Mouse (Mus musculus): ENCODE measurements around the gene Ckmt1.
A peak's percentile ranks its signal among the peaks of the same experiment; 100 is the strongest.
"Not testable (repeated sequence)": the region's sequence is repeated elsewhere in the genome, so short reads cannot be mapped to it uniquely, and the experiment has no call there.

Gene Ckmt1

DNA sequence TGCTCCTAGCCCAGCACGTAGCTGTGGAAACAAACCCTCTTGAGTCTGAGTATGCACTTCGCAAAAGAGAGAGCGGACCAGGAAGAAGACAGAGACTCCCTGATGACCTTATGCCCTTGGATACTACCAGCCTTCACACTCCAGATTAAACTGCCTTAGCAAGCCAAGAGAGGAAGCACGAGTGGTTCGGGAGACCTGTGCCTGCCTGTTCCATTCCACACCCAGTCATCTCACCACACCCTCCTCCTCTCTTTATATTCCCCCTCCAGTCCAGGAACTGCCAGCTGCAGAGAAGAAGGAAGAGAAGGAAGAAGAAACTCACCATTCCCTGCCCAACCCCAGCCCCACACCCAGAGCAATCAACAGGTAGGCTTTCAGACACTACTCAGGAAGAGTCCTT, at the start of gene Ckmt1:
Gene Ckmt1 (plus strand): TSS at position 221 of the 400 bp plus-strand sequence.
- no peak for DNase-seq (ENCODE audit: low spot score)

DNA sequence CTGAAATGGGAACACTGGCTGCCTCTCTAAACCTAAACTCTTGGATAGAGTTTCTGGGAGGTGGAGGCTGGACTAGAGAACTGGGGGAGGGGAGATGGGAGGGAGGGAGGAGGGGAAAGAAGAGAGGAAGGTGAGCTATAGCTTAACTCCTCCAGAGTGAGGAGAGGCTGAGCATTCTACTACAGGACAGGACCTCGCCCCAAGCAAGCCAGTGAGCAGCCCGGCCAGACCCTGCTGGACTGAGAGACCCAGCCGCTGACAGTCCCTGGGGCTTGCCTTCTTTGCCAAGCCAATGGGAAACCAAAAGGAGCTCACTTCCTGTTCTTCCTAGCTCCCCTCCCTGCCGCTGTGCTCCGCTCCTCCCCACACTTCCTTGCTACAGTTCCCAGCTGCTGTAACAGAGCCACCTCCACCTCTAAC, 48.5 kb upstream of the Ckmt1 start:
- DNase-seq (ENCODE audit: low spot score) = no peak

DNA sequence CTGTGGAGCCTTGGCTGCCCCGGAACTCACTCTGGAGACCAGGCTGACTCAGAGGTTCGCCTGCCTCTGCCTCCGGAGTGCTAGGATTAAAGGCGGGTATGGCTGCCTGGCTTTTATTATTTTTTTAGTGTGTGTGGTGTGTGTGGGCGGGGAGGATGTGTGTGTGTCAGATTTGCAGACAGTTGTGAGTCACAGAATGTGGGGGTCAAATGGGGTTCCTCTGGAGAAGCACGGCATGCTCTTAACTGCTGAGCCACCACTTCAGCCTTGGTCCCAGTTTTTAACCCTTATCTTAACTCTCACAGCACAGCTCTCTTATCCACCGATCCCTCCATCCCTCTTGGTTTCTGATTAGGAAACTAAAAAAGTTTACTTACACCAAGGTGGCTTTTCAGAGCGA, 41.2 kb upstream of the Ckmt1 start:
- DNase-seq (ENCODE audit: low spot score) = no peak

DNA sequence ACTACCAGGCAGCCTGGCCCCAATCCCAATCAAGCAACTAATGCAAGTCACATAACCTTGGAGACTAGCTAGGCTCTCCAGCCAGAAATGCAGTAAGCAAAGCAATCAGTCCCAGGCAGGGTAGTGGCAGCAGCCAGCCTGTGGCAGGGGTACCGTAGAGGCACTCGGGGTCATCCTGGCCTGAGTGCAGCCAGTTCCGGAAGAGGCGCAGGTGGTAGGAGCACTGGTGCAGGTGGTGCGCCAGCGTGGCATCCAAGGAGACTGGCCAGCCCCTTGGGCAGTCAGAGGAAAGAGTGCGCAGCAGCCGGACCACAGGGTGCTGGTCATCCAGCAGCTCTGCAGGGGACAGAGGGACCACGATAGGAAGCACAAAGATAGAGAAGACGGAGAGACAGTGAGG, 34.5 kb upstream of the Ckmt1 start:
- DNase-seq (ENCODE audit: low spot score) = no peak

DNA sequence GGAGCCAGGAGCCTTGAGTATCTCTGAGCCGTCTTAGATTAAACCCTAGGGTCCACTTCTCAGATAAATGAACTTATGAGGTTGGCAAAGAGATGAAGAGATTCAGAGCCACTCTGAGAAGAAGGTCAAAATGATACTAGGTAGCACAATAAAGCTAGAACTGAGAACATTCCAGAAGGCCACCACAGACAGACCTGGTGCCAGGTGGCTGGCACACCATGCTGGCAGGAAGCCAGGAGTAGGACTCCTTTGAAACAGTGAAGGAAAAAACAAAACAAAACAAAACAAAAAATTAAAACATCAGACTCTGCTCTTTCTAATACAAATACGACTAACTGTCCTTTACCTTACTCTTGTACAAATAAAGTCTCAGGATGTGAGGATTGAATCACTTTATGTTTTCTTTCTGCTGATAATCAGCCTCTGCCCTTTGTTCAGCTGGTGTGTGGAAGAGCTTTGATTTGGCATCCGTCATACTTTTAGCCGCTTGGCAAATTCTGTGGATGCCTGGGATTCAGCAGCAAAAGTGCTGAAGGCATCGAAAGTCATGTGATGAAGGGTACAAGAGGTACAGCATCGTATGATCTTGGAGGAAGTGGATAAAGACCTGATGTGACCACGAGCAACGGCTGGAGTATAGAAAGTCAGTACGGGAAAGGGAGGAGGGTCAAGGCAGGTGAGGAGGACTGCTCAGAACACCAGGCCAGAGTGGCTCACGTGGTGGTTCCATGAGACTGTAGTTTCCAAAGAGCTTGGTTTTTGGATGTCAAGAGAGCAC, 33.6 kb upstream of the Ckmt1 start:
- no peak for DNase-seq (ENCODE audit: low spot score)

DNA sequence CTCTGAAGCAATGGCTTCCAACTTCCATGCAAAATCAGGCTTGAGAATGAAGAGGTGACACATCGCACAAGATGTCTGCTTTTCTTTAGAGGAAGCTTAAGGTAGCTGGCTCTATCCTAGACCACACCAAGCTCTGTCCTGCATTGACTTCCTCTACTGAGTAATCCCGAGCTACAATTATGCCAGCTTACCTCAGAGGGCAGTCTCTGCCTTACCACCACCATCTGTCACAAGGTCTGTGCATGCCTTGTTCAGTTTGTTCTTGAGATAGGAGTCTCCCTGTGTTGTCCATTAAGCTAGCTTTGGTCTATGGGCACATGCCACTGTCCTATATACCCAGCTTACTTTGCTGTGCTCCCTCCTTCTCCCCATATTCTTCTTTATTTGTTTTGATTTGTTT, 28.0 kb upstream of the Ckmt1 start:
- no peak for DNase-seq (ENCODE audit: low spot score)

DNA sequence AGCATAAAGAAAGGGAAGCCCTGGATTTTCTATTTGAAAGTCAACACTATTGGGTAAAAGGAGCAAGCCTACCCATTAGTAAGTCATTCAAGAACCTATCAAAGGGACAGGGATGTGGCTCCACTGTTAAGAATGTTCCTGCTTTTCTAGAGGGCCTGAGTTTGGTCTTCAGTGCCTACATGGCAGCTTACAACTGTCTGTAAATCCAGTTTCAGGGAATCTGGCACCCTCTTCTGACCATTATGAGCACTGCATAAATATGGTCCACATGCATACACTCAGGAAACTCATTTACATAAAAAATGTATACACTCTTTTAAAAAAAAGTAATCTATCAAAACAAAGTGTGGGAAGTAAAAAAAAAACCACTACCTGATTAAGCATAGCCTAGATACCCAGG, 18.5 kb upstream of the Ckmt1 start:
- no peak for DNase-seq (ENCODE audit: low spot score)

DNA sequence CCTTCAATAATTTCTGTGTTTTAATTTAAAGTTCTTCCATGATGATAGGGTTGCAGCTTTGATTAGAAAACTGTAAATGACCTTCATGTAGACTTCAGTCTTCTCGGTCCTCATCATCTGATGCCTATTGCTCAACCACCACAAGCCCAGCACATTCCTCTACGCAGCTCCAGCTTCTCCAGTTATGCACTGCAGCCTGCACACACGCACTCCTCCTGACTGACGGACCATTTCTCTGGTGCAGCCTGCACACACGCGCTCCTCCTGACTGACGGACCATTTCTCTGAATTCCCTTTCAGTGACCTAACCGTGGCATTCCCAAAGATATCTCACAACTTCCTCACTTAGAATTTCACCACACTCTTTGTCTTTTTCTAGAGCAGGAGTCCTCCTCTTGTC, 4.4 kb upstream of the Ckmt1 start:
- DNase-seq (ENCODE audit: low spot score) = no peak

DNA sequence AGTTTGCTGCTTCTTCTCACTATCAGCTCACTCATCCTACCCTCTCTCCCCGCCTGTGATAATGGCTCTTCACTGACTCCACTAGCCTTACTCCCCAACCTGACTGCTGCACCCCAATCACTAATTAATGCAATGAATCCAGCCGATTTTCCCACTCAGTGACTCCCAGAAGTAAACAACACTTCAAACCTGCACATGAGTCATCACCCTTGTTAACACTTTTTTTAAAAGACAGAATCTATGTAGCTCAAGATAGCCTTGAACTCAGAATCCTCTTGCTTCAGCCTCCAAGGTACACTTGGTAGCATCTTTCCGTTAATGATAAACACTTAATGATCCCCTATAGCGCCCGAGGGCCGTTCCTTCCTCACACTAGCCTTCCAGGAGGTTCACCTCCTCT, 3.1 kb upstream of the Ckmt1 start:
- no peak for DNase-seq (ENCODE audit: low spot score)

DNA sequence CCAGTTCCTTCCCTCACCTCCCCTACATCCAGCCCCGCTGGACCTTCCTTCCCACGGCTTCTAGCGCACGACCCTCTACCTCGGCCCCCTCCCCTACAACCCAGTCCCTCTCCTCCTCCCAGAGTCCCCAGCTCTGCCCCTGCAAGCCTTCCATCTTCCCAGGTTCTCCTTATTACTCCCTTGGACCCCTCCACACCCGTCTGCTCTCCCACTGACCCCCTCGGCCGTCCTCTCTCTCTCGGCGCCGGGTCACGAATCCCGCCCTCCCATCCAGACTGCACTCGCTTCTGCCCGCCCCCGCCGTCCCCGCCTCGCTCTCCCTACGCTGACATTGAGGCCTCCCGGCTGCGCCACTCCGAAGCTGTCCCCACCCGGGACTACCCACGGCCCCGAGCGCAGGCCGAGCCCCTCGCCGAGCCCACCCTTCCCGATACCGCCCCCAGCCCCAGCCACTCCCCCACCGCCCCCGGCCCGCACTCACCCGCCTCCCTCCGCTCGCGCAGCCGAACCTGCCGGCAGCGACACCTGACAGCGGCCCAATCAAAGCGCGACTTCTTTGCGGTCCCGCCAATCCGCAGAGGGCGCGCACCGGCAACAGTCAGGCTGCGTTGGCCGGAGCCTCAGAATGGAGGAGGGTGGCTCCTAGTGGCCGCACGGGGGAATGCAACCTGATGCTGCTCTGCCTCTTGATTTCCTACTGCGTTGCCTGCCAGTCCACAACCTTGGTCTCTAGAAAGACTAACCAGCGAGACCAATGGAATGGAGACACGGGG, 2.5 kb upstream of the Ckmt1 start, which contains the start of gene Ppip5k1:
Gene Ppip5k1 (minus strand): TSS at position 577 of the 773 bp plus-strand sequence.
- DNase-seq (ENCODE audit: low spot score) = peak; percentile 90

DNA sequence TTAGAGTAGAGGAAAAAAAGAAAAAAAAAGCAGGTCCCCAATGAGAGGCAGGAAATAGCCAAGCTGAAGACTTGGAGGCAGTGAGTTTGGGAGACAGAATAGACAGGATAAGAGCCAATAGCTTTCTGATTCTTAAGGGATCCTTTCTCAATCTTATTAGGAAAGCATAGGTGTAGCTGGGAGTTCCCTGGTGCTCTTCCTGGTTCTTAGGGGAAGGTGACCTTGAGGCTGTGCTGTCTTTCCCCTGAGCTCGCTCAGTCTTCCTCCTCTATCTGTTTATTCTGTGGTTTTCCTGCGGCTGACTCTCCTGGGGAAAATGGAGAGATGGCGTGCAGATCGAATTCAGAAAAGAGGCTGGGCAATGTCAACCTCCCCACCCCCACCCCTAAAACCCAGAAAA, 447 bp downstream of the Ckmt1 start:
- no peak for DNase-seq (ENCODE audit: low spot score)

DNA sequence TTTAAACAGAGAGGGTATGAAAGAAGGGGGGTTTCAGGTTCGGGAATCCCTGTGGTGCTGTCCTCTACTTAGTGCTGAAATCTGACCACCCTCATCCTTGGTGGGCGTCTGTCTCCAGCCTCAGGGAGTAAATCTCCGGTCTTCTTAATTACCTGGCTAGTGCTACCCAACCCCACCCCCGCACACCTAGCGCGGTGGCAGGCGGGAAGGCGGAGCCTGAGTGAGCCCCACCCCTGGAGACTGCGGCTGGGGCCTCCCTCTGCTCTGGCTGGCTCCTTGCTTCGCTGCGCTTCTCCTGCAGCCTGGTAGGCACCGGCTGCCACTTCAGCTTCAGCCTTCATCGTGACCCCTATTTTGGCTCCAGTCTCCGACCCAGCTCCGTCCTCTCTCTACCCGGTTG, 867 bp downstream of the Ckmt1 start:
- peak; percentile 6 for DNase-seq (ENCODE audit: low spot score)

DNA sequence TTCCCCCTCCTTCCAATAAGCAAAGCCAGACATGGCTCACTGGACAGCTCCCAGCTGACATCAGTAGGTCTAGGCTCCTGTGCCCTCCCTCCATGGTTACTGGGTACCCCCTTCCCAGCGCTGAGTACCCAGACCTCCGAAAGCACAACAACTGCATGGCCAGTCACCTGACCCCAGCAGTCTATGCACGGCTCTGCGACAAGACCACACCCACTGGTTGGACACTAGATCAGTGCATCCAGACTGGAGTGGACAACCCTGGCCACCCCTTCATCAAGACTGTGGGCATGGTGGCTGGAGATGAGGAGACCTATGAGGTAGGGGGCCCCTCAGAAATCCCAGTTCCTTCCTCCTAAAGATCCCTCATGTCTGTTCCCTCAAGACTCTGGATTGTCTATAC, 1.9 kb downstream of the Ckmt1 start:
- DNase-seq (ENCODE audit: low spot score) = no peak

DNA sequence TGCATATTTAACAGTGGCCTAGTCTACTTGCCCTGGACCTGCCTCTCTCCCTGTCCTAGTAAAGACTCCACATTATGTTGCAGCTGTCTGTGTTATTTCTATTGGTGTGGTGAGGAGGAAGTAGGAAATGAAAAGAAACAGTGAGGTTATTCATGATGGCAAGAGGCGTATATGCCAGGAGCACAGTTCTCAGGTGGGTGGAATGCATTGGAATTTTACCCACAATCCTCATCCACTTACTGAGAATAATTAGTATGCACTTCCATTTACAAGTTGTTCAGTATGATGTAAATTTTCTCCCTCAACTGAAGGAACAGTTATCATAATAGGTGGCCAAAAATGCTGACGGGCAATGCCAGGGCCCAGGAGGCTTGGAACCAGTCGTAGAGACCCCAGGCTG, 6.1 kb downstream of the Ckmt1 start:
- no peak for DNase-seq (ENCODE audit: low spot score)

DNA sequence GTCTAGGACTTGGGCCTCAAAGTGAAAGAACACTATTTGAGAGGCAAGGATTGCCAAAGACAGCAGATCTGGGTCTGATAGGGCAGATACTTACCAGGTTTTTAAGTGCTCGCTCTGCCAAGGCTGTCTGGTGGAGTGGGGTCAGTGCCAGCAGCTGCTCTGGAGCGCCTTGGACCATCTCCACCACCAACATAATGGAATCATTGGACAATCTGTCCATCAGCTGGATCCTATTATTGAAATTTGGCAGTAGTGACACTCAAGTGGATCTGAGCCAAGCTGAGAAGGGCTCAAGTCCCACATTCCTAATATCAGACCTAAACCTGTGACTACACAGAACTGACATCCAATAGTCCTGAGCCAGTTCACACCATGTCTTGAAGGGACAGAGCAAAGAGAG, 11.3 kb downstream of the Ckmt1 start:
- DNase-seq (ENCODE audit: low spot score) = no peak

DNA sequence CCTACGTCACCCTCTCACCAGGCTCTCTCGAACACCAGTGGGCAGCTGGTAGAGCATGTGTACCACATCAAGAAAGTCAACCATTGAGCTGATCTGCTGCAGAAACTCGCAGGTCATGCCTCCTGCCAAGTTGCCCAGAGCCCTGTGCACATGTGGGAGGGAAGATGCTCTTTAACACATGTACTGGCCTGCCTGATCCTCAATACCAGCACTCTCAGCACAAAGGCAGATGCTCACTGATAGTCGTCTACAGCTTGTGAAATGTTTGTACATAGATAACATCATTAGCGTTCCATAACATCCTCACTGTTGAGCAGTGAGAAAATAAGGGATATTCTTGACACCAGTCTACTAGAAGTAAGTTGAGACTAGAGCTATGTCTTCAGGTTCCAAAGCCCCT, 13.4 kb downstream of the Ckmt1 start:
- no peak for DNase-seq (ENCODE audit: low spot score)

DNA sequence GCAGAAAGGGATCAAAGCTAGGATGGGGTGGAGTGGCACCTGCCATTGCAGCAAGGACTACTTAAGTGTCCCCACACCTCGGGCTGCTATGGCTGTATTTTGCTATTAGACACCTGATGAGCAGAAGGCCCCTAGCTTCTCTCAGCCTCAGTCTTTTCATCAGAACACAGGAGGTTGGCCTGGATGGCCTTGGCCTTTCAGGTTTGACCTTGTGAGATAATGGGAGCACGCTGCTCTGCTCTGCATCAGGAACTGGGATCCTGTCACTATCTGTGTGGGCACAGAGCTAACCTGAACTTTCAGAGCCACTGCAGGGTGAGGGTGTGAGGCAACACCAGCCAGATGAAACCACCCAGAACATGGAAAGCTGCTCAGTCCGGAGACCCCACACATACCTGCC, 14.8 kb downstream of the Ckmt1 start:
- DNase-seq (ENCODE audit: low spot score) = no peak

DNA sequence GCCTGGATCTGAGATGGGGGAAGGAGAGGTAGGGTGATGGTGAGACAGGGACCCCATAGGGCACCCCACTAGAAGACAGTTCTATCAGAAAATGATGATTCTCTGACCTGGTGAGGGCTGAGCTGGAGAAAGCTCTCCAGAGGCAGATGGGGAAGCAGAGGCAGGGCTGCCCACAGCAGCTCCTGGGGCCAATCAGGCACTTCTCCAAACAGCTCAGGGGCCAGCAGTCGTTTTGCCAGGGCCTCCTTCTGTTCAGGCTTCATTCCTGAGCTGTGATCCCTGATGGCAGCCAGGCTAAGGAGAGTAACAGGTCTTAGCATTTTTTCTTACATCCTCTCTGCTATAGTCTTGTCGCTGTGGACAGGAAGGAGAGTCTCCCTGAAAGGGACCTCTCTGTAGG, 17.3 kb downstream of the Ckmt1 start:
- DNase-seq (ENCODE audit: low spot score) = no peak

DNA sequence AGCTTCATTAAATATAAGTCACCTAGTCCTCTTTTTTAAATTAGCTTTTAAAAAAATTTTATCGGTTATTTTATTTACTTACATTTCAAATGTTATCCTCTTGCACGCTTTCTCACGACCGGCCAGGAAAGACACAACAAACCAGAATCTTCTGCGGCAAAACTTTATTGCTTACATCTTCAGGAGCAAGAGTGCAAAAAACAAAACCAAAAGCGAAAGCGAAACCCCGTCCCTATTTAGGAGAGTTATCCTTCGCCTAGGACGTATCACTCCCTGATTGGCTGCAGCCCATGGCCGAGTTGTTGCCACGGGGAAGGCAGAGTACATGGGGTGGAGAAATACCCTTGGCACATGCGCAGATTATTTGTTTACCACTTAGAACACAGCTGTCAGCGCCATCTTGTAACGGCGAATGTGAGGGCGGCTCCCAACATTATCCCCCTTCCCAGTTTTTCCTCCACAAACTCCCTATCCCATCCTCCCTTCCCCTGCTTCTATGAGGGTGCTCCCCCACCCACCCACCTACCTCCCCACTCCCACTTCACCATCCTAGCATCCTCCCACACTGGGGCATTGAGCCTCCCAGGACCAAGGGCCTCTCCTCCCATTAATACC, 29.6 kb downstream of the Ckmt1 start, which contains the start of gene Strc:
Gene Strc (minus strand): TSS at position 208 of the 615 bp plus-strand sequence.
- DNase-seq (ENCODE audit: low spot score) = not testable (repeated sequence)

DNA sequence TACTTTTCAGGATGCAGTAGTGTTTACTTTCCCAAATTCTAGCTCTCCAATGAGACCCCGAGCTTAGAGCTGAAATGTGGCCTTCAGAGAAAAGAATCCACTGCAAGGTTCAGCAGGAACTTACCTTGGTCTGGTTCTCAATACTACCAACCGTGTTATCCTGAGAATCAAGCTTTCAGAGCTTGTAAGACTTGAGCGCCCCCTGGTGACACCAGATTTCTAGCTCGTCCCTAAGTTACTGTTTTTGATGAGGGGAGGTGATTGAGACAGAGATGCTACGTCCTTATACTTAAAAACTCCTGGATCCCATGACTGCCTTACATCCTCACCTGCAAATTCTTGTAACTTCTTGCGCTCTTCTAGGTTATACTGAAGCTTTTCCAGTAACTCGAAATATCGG, 39.1 kb downstream of the Ckmt1 start:
- DNase-seq (ENCODE audit: low spot score) = peak; percentile 43

DNA sequence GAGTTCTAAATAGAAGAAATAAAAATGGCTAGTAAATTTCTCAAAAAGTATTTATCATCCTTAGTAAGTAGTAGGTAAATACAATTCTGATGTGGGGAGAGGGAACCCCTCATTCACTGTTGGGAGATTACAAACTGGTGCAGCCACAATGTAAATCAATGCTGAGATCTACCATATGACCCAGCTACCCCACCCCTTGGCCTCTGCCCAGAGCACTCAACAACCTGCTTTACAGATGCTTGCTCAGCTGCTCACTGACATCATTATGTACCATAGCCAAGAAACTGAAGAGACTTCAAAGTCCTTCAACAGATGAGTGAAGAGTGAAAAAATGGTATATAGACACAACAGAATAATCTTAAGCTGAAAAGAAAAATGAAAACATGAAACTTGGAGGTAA, 45.8 kb downstream of the Ckmt1 start:
- DNase-seq (ENCODE audit: low spot score) = no peak

DNA sequence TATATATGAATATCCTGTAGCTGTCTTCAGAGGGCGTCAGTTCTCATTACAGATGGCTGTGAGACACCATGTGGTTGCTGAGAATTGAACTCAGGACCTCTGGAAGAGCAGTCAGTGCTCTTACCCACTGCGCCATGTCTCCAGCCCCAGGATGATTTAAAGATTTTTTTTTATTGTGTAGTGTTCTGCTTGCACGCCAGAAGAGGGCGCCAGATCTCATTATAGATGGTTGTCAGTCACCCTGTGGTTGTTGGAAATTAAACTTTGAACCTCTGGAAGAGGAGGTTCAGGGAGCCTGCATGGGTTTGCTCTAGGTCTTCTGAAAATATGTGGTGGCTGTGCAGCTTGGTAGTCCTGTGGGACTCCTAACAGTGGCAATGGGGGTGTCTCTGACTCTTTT, 50.6 kb downstream of the Ckmt1 start:
- no peak for DNase-seq (ENCODE audit: low spot score)

DNA sequence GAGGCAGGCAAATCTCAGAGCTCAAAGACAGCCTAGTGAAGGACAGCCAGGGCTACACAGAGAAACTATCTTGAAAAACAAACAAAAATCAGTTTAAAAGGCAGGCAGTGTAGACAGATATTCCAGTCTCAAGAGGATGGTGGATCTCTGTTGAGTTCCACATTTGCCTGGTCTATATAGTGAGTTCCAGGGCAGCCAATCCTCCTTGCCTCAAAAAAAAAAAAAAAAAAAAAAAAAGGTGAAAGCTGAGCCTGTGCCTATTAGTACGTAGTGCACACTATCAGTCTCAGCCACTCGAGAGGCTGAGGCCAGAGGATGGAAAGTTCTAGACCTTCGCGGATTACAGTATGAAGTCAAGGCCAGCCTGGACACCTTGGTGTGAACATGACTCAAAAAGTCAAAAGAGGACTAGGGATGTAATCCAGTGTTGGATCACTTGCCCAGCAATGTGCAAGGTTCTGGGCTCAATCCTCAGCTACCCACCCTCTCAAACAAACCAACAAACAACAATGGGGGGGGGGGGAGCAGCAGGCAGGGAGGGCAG, 55.4 kb downstream of the Ckmt1 start:
- DNase-seq (ENCODE audit: low spot score) = peak; percentile 10
